Mouse (Mus musculus): ENCODE measurements around the gene Myh11. TPM values are rescaled to one million over a fixed set of nuclear protein-coding genes. Genes with fewer than 3 reads are reported as not detected.

The Myh11 gene
- polyA plus RNA-seq (2015; fragmentation: Nextera tagmentation; extraction: Ambion mirVana): 0.43 and 0.56 TPM in 2 replicates

- peak within 1 kb of the TSS; percentile 39 for H3K9ac ChIP-seq (replicated peaks; ENCODE audit: low read depth, low read length)
- 3% methylated on average over 16 of the region's 16 CpGs for whole genome bisulfite sequencing
- H3K27me3 ChIP-seq (replicated peaks; ENCODE audit: control insufficient read depth, insufficient read depth, low read length): no peaks in the 10 kb centered on the region
- ATAC-seq: 0 out of 2 replicates have a peak, but pooled peaks have one; percentile 26
- peak within 1 kb of the TSS; percentile 57 for H3K4me2 ChIP-seq (ENCODE audit: low read length)
- H3K36me3 ChIP-seq (ENCODE audit: control insufficient read depth, insufficient read depth): no peaks in the 10 kb centered on the region
- peaks cover 13% of the 10 kb centered on the region for H3K4me1 ChIP-seq (replicated peaks; ENCODE audit: control insufficient read depth, insufficient read depth, low read length)
- no peaks in the 10 kb centered on the region for H3K9me3 ChIP-seq (ENCODE audit: control insufficient read depth, low read length)
- H3K27ac ChIP-seq (ENCODE audit: low read length): no peak within 1 kb of the TSS
- peak within 1 kb of the TSS; percentile 33 for H3K4me3 ChIP-seq (replicated peaks; ENCODE audit: low read length)
These were observed at the start of gene Myh11 for GRCm38 (mm10) chr16:14291223-14291622. Gene Myh11 (minus strand): TSS chr16:14291372.

- no peak overlapping the region for H3K27ac ChIP-seq (ENCODE audit: low read length)
- H3K27me3 ChIP-seq (replicated peaks; ENCODE audit: control insufficient read depth, insufficient read depth, low read length): no peaks in the 10 kb centered on the region
- H3K4me2 ChIP-seq (ENCODE audit: low read length): no peak overlapping the region
- no peak overlapping the region for H3K9ac ChIP-seq (replicated peaks; ENCODE audit: low read depth, low read length)
- H3K36me3 ChIP-seq (ENCODE audit: control insufficient read depth, insufficient read depth): no peaks in the 10 kb centered on the region
- no peaks in the 10 kb centered on the region for H3K9me3 ChIP-seq (ENCODE audit: control insufficient read depth, low read length)
- no peak for ATAC-seq
- H3K4me1 ChIP-seq (replicated peaks; ENCODE audit: control insufficient read depth, insufficient read depth, low read length): no peaks in the 10 kb centered on the region
- H3K4me3 ChIP-seq (replicated peaks; ENCODE audit: low read length): no peak overlapping the region
- WGBS: 43% methylated on average over 1 of the region's 1 CpGs
These were observed 37.0 kb upstream of the Myh11 start for GRCm38 (mm10) chr16:14328156-14328555.

- 59% methylated on average over 1 of the region's 1 CpGs for WGBS
These were observed 29.3 kb upstream of the Myh11 start for GRCm38 (mm10) chr16:14320494-14320893.

GRCm38 (mm10) chr16:14319681-14320080 lies 28.5 kb upstream of the Myh11 start:
- H3K9me3 ChIP-seq (ENCODE audit: control insufficient read depth, low read length): no peaks in the 10 kb centered on the region
- 87% methylated on average over 3 of the region's 3 CpGs for WGBS
- no peak for ATAC-seq
- H3K4me3 ChIP-seq (replicated peaks; ENCODE audit: low read length): no peak overlapping the region
- no peaks in the 10 kb centered on the region for H3K36me3 ChIP-seq (ENCODE audit: control insufficient read depth, insufficient read depth)
- H3K4me2 ChIP-seq (ENCODE audit: low read length): no peak overlapping the region
- peaks cover 11% of the 10 kb centered on the region for H3K4me1 ChIP-seq (replicated peaks; ENCODE audit: control insufficient read depth, insufficient read depth, low read length)
- H3K27me3 ChIP-seq (replicated peaks; ENCODE audit: control insufficient read depth, insufficient read depth, low read length): 0 out of 2 replicates have a peak, but pooled peaks cover 3% of the 10 kb centered on the region
- no peak overlapping the region for H3K9ac ChIP-seq (replicated peaks; ENCODE audit: low read depth, low read length)
- H3K27ac ChIP-seq (ENCODE audit: low read length): no peak overlapping the region

More at GRCm38 (mm10) chr16:14320494-14320893, 29.3 kb upstream of the Myh11 start:
- H3K4me3 ChIP-seq (replicated peaks; ENCODE audit: low read length): no peak overlapping the region
- no peak overlapping the region for H3K4me2 ChIP-seq (ENCODE audit: low read length)
- no peaks in the 10 kb centered on the region for H3K9me3 ChIP-seq (ENCODE audit: control insufficient read depth, low read length)
- H3K36me3 ChIP-seq (ENCODE audit: control insufficient read depth, insufficient read depth): no peaks in the 10 kb centered on the region
- H3K27me3 ChIP-seq (replicated peaks; ENCODE audit: control insufficient read depth, insufficient read depth, low read length): 0 out of 2 replicates have a peak, but pooled peaks cover 3% of the 10 kb centered on the region
- no peak overlapping the region for H3K27ac ChIP-seq (ENCODE audit: low read length)
- peaks cover 10% of the 10 kb centered on the region for H3K4me1 ChIP-seq (replicated peaks; ENCODE audit: control insufficient read depth, insufficient read depth, low read length)
- ATAC-seq: no peak
- H3K9ac ChIP-seq (replicated peaks; ENCODE audit: low read depth, low read length): no peak overlapping the region

GRCm38 (mm10) chr16:14316884-14317876 lies 26.0 kb upstream of the Myh11 start, which contains the start of gene Fopnl:
Gene Fopnl (minus strand): TSS chr16:14317405.
- H3K9me3 ChIP-seq (ENCODE audit: control insufficient read depth, low read length): no peaks in the 10 kb centered on the region
- H3K9ac ChIP-seq (replicated peaks; ENCODE audit: low read depth, low read length): peak within 1 kb of the TSS; percentile 74

GRCm38 (mm10) chr16:14312914-14313313 lies 21.7 kb upstream of the Myh11 start:
- no peaks in the 10 kb centered on the region for H3K27me3 ChIP-seq (replicated peaks; ENCODE audit: control insufficient read depth, insufficient read depth, low read length)
- H3K4me3 ChIP-seq (replicated peaks; ENCODE audit: low read length): no peak overlapping the region
- no peak overlapping the region for H3K27ac ChIP-seq (ENCODE audit: low read length)
- 90% methylated on average over 7 of the region's 7 CpGs for WGBS
- H3K4me1 ChIP-seq (replicated peaks; ENCODE audit: control insufficient read depth, insufficient read depth, low read length): peaks cover 15% of the 10 kb centered on the region
- H3K9me3 ChIP-seq (ENCODE audit: control insufficient read depth, low read length): no peaks in the 10 kb centered on the region
- no peak overlapping the region for H3K9ac ChIP-seq (replicated peaks; ENCODE audit: low read depth, low read length)
- H3K36me3 ChIP-seq (ENCODE audit: control insufficient read depth, insufficient read depth): peaks cover 12% of the 10 kb centered on the region; the same call in 1 of the 2 replicates
- no peak overlapping the region for H3K4me2 ChIP-seq (ENCODE audit: low read length)
- no peak for ATAC-seq

More at GRCm38 (mm10) chr16:14316884-14317876, 26.0 kb upstream of the Myh11 start, which contains the start of gene Fopnl:
- H3K4me3 ChIP-seq (replicated peaks; ENCODE audit: low read length): peak within 1 kb of the TSS; percentile 63
- 0 out of 2 replicates have a peak, but pooled peaks cover 3% of the 10 kb centered on the region for H3K27me3 ChIP-seq (replicated peaks; ENCODE audit: control insufficient read depth, insufficient read depth, low read length)
- no peaks in the 10 kb centered on the region for H3K36me3 ChIP-seq (ENCODE audit: control insufficient read depth, insufficient read depth)
- 4% methylated on average over 51 of the region's 51 CpGs for WGBS
- ATAC-seq: peak; percentile 100
- H3K4me1 ChIP-seq (replicated peaks; ENCODE audit: control insufficient read depth, insufficient read depth, low read length): peaks cover 15% of the 10 kb centered on the region
- H3K4me2 ChIP-seq (ENCODE audit: low read length): peak within 1 kb of the TSS; percentile 57
- H3K27ac ChIP-seq (ENCODE audit: low read length): peak within 1 kb of the TSS; percentile 73

- Histone ChIP-seq H3K36me3 (ENCODE audit: control insufficient read depth, insufficient read depth) (peaks cover 14% of the 10 kb centered on the region; the same call in 1 of the 2 replicates), H3K4me1 (replicated peaks; ENCODE audit: control insufficient read depth, insufficient read depth, low read length) (peaks cover 12% of the 10 kb centered on the region), H3K27me3 (replicated peaks; ENCODE audit: control insufficient read depth, insufficient read depth, low read length) (no peaks in the 10 kb centered on the region), H3K27ac (ENCODE audit: low read length) (no peak overlapping the region), H3K9ac (replicated peaks; ENCODE audit: low read depth, low read length) (no peak overlapping the region), H3K4me2 (ENCODE audit: low read length) (no peak overlapping the region), H3K9me3 (ENCODE audit: control insufficient read depth, low read length) (no peaks in the 10 kb centered on the region), H3K4me3 (replicated peaks; ENCODE audit: low read length) (no peak overlapping the region)
- no peak for ATAC-seq
- 46% methylated on average over 6 of the region's 6 CpGs for WGBS
These were observed 20.2 kb upstream of the Myh11 start for GRCm38 (mm10) chr16:14311371-14311770.

- no peaks in the 10 kb centered on the region for H3K27me3 ChIP-seq (replicated peaks; ENCODE audit: control insufficient read depth, insufficient read depth, low read length)
- H3K4me2 ChIP-seq (ENCODE audit: low read length): no peak overlapping the region
- H3K9ac ChIP-seq (replicated peaks; ENCODE audit: low read depth, low read length): no peak overlapping the region
- no peak for ATAC-seq
- H3K4me1 ChIP-seq (replicated peaks; ENCODE audit: control insufficient read depth, insufficient read depth, low read length): 0 out of 2 replicates have a peak, but pooled peaks cover 5% of the 10 kb centered on the region
- no peak overlapping the region for H3K27ac ChIP-seq (ENCODE audit: low read length)
- 88% methylated on average over 3 of the region's 3 CpGs for WGBS
- H3K9me3 ChIP-seq (ENCODE audit: control insufficient read depth, low read length): no peaks in the 10 kb centered on the region
- H3K4me3 ChIP-seq (replicated peaks; ENCODE audit: low read length): no peak overlapping the region
- peaks cover 14% of the 10 kb centered on the region; the same call in 1 of the 2 replicates for H3K36me3 ChIP-seq (ENCODE audit: control insufficient read depth, insufficient read depth)
These were observed 18.7 kb upstream of the Myh11 start for GRCm38 (mm10) chr16:14309833-14310232.

Data from forebrain, embryonic 16.5 days (tissue).